Mouse (Mus musculus) splenic B cell, adult 2 months (primary cell): ENCODE data around the gene Kifc5b.
"Not testable (repeated sequence)": the region's sequence is repeated elsewhere in the genome, so short reads cannot be mapped to it uniquely, and the experiment has no call there.

Experiments
- DNase-seq: peaks from one replicate; pipeline ENCODE4 v3.0.0-alpha.2; 2011; ENCODE audit warnings: low read depth, low spot score
- H3K27me3 ChIP-seq: 2 replicates; pipeline ENCODE4 v1.6.1; 2012; ENCODE audit warnings: mild to moderate bottlenecking, low read length, moderate library complexity, mixed read lengths; ENCODE audit not compliant: control insufficient read depth, poor library complexity, insufficient read depth, severe bottlenecking
- H3K36me3 ChIP-seq: 2 replicates; pipeline ENCODE4 v1.6.1; 2012; ENCODE audit warnings: mild to moderate bottlenecking, low read length, moderate library complexity, mixed read lengths; ENCODE audit not compliant: control insufficient read depth, poor library complexity, insufficient read depth, severe bottlenecking

Gene Kifc5b

DNA sequence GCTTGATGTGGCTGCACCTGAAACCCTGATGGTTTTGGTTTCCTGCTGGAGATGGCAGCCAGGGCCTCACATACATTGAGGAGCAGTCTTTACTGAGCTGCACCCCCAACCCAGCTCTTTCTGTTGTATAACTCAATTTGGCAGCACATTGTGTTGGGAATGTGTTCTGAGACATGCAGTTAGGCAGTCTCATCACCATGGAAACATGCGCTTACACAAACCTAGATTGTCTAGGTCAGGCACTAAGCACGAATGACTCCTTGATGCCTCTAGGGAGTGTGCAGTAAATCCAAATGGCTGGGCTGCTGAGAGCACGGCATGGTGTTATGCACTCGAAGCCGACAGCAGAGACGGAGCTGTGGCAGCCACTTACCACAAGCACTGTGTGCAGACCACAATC is 22.5 kb upstream of the Kifc5b start:
- no peak for DNase-seq
- Histone ChIP-seq H3K27me3 (no peaks in the 10 kb centered on the region), H3K36me3 (no peaks in the 10 kb centered on the region)

DNA sequence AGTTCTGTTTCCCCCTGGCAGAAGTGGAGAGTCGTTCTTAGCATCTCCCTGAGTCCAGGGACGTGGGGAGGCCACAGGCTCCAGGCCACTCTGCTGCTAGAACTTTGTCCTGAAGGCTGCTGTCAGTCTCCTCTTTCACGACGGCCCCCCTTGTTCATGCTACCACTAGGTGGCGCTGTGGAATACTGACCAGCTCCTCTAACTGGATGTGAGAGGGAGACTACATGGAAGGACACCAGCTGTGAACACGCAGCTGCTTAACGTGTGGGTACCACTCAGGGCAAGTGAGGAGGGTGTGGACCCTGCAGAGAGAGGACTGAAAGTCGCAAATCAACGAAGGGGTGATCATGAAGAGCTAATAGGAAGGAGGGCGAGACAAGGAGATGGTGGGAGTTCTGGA is 21.3 kb upstream of the Kifc5b start:
- no peaks in the 10 kb centered on the region for H3K27me3 ChIP-seq
- no peaks in the 10 kb centered on the region for H3K36me3 ChIP-seq
- DNase-seq = peak; percentile 88

DNA sequence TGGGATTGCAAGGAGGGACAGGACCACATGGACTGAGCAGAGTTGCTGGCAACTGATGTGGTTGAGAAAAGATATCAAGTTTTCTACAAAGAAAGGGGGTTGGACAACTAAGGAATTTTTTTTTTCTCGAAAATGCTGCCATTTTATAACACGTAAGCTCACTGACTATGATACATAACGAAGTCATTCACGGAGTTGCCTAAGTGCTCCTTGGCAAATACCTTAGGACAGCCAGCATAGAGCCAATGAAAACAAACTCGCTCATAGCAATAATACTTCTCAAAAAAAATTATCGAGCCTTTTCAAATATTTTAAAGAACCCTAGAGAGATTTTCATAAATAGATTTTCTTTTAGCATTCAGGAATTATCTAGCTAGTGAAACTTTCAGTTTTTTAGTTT is 16.0 kb upstream of the Kifc5b start:
- H3K36me3 ChIP-seq = no peaks in the 10 kb centered on the region
- H3K27me3 ChIP-seq = no peaks in the 10 kb centered on the region
- DNase-seq = no peak

DNA sequence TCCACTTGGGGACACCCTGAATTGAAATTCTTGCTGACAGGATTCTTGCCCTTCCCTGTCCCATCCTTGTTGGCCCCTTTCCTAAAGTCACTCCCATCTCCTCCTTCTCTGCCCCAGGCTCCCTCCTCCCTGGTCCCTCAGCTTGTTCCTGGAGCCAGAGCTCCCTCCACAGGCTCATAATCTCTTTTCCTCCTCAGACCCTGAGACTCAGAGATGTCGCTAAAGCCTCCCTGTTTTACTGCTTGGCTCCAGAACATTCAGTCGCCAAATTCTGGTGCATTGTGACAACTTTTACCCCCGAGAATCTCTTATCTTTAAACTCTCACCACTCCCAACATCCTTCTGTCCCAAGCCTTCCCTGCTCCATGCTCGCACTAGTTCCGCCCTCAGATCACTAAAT is 12.6 kb upstream of the Kifc5b start:
- Histone ChIP-seq H3K27me3 (no peaks in the 10 kb centered on the region), H3K36me3 (no peaks in the 10 kb centered on the region)
- DNase-seq = no peak

DNA sequence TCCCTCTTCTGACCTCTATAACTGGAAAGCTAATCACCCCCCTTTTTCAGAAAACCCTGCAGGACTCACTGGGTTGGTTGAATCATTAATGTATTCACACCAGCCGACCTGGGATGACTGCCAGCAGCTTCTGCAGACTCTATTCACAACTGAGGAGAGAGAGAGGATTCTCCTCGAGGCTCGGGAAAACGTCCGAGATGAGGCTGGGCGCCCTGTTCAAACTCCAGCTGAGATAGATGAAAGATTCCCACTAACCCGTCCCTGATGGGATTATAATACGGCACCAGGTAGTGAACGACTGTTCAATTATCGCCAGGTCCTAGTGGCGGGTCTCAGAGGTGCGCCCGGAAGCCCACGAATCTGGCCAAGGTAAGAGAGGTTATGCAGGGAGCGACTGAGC is 9.4 kb upstream of the Kifc5b start:
- not testable (repeated sequence) for H3K27me3 ChIP-seq, H3K36me3 ChIP-seq, DNase-seq

- no peak for DNase-seq
- Histone ChIP-seq H3K36me3 (no peaks in the 10 kb centered on the region), H3K27me3 (no peaks in the 10 kb centered on the region)
Observed at GRCm38 (mm10) chr17:26915248-26915647, 1.6 kb upstream of the Kifc5b start.

- not testable (repeated sequence) for DNase-seq, H3K27me3 ChIP-seq, H3K36me3 ChIP-seq
Observed at GRCm38 (mm10) chr17:26917560-26917959, 669 bp downstream of the Kifc5b start.

DNA sequence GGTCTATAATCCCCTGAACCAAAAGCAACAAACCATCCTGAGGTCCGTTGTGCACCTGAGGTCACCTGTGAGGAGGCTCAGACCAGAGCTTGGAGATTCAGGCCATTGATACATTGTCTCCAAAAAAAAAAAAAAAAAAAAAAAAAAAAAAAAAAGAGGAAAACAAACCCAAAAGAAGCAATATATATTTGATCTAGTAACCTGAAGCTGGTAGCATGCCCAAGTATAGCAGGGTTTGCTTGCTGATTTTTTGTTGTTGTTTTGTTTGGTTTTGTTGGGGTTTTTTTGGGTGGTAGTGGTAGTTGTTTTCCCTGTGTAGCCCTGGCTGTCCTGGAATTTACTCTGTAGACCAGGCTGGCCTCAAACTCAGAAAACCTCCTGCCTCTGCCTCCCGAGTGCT is 1.5 kb downstream of the Kifc5b start:
- no peaks in the 10 kb centered on the region for H3K27me3 ChIP-seq
- no peak for DNase-seq
- no peaks in the 10 kb centered on the region for H3K36me3 ChIP-seq

- not testable (repeated sequence) for DNase-seq, H3K36me3 ChIP-seq
Observed at GRCm38 (mm10) chr17:26919516-26919915, 2.6 kb downstream of the Kifc5b start.

GRCm38 (mm10) chr17:26922368-26922767 is 5.5 kb downstream of the Kifc5b start:
- DNase-seq, H3K27me3 ChIP-seq, H3K36me3 ChIP-seq: not testable (repeated sequence)

More at GRCm38 (mm10) chr17:26919516-26919915, 2.6 kb downstream of the Kifc5b start:
- H3K27me3 ChIP-seq = not testable (repeated sequence)

DNA sequence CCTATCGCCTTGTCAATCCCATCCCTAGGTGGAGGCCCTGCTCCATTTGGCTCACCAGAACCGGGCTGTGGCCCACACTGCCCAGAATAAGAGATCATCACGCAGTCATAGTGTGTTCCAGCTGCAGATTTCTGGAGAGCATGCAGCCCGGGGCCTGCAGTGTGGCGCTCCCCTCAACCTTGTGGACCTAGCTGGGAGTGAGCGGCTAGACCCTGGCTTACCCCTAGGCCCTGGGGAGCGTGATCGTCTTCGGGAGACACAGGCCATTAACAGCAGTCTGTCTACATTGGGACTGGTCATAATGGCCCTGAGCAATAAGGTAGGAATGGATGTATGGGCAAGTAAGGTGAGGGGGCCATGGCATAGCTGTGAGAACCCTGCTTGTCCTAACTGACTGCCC is 8.5 kb downstream of the Kifc5b start:
- not testable (repeated sequence) for H3K36me3 ChIP-seq, H3K27me3 ChIP-seq, DNase-seq

DNA sequence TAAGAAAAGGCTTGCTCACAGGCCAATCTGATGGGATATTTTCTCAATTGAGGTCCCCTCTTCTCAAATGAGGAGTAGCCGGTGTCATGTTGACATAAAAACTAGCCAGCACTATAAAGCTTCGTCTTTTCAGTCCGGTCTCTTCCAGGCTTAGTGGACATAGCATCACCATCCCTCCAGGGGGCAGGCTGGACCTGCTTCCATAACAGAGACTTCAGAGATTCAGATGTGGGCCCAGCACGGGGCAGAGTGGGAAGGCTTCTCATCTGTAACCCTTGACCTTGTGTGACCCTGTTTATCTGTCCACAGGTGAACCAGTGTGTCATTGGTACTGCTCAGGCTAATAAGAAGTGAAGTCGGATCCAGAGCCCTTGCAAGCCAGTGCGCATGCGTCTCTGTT is 14.9 kb downstream of the Kifc5b start:
- H3K36me3 ChIP-seq, H3K27me3 ChIP-seq: not testable (repeated sequence)
- peak; percentile 59 for DNase-seq

- Histone ChIP-seq H3K27me3 (no peaks in the 10 kb centered on the region), H3K36me3 (peaks cover 11% of the 10 kb centered on the region)
- DNase-seq = peak; percentile 97
Observed at GRCm38 (mm10) chr17:26932839-26933398, 16.0 kb downstream of the Kifc5b start, which contains the start of gene Phf1. TSS of gene Phf1 (plus strand) at chr17:26933052.

DNA sequence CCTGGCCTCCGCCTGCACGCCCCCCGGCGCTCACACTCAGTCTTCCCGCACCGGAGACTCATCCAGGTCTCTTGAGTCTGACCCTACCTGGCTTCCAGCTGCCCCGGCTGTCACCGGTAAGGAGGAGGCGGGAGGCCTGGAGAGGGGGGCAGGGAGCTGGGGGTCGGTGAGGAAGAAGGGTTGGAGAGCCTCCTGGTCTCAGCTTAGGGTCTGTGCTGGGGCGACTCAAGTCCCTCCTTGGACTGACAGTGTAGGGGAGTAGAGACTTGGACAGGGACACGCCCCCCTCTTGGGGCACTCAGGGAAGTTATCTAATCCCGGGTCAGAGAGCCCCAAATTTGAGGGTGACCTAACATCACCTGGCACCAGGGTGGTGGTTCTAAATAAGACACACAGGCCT is 16.5 kb downstream of the Kifc5b start:
- no peak for DNase-seq
- no peaks in the 10 kb centered on the region for H3K27me3 ChIP-seq

DNA sequence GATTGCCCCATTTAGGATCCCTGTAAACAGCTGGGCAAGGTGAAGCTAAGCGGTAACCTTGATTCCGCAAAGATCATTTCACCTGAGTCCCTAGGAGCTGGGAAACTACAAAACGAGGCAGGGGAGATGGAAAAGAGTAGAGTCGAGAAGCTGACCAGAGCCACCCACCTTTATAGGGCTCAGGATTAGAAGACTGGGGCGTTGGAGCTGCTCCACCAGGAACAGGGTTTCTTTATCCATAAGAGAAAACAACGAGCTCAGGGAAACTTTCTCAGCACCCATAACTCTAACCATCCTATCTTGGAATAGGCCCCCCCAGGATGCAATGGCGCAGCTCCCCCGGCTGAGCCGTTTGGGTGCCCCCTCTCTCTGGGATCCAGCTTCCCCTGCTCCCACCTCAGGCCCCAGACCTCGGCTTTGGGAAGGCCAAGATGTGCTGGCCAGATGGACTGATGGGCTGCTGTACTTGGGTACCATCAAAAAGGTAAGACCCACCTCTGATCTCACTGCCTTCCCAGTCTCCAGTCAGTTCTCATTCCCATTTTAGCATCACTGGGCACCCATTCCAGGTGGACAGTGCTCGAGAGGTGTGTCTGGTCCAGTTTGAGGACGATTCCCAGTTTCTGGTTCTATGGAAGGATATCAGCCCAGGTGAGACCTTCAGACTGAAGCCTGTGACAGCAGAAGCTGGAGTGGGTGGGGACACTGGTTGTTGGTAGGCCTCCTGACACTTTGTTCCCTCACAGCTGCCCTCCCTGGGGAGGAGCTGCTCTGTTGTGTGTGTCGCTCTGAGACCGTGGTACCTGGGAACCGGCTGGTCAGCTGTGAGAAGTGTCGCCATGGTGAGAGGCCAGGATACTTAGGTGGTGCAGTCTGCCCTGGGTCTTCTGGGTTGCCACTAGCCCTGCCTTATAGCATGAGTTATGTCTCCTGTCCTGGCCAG is 17.3 kb downstream of the Kifc5b start:
- H3K36me3 ChIP-seq = peaks cover 11% of the 10 kb centered on the region
- no peaks in the 10 kb centered on the region for H3K27me3 ChIP-seq
- DNase-seq = no peak

More for the DNA sequence above, 16.5 kb downstream of the Kifc5b start:
- peaks cover 11% of the 10 kb centered on the region for H3K36me3 ChIP-seq
